Mouse (Mus musculus) liver, embryonic 14.5 days (tissue): ENCODE data around the gene Tapt1.

Experiments used
- CTCF ChIP-seq: IDR thresholded peaks from 2 replicates; pipeline ENCODE4 v1.5.1; 2016; ENCODE audit warnings: antibody characterized with exemption, low read depth, control low read depth
- EP300 ChIP-seq: IDR thresholded peaks from 2 replicates; pipeline ENCODE4 v1.6.1; 2016; ENCODE audit warnings: antibody characterized with exemption, low read depth

GRCm38 (mm10) chr5:44228756-44229155 is 2.3 kb upstream of the Tapt1 start:
- TF ChIP-seq EP300: no peak
- no peak for TF ChIP-seq CTCF
